Mouse (Mus musculus) neural tube, embryonic 11.5 days (tissue): ENCODE measurements around the gene Arf1. TPM values are rescaled to one million over a fixed set of nuclear protein-coding genes. Genes with fewer than 3 reads are reported as not detected.

Experiments
- ATAC-seq: fragments of 200-750 bp; cut with Nextera tagmentation; 2 replicates; pipeline ENCODE4 v1.8.0; 2017; ENCODE audit warnings: moderate number of reproducible peaks, mild to moderate bottlenecking, moderate TSS enrichment, moderate library complexity; ENCODE audit not compliant: insufficient read depth, low FRiP score, low TSS enrichment
- DNase-seq: peaks from one replicate; pipeline ENCODE4 v3.0.0-alpha.2; 2015; ENCODE audit warnings: low spot score
- H3K27ac ChIP-seq: fragments of 300-500 bp; sonication (generic); 2 replicates; pipeline ENCODE4 v1.5.1; 2014; ENCODE audit warnings: low read depth, mild to moderate bottlenecking, low read length
- H3K27me3 ChIP-seq: fragments of 300-500 bp; sonication (generic); 2 replicates; pipeline ENCODE4 v1.6.1; 2014; ENCODE audit warnings: mild to moderate bottlenecking, low read length, mixed read lengths; ENCODE audit not compliant: control insufficient read depth, insufficient read depth
- H3K36me3 ChIP-seq: fragments of 300-500 bp; sonication (generic); 2 replicates; pipeline ENCODE4 v1.6.1; 2014; ENCODE audit warnings: mild to moderate bottlenecking, low read length, moderate library complexity, mixed read lengths; ENCODE audit not compliant: control insufficient read depth, insufficient read depth
- H3K4me1 ChIP-seq: fragments of 300-500 bp; sonication (generic); 2 replicates; pipeline ENCODE4 v1.6.1; 2014; ENCODE audit warnings: low read length, mixed read lengths; ENCODE audit not compliant: control insufficient read depth, insufficient read depth
- H3K4me2 ChIP-seq: fragments of 300-500 bp; sonication (generic); 2 replicates; pipeline ENCODE4 v1.6.1; 2014; ENCODE audit warnings: low read depth, mild to moderate bottlenecking, moderate library complexity
- H3K4me3 ChIP-seq: fragments of 300-500 bp; sonication (generic); 2 replicates; pipeline ENCODE4 v1.5.1; 2014; ENCODE audit warnings: low read depth, low read length
- H3K9ac ChIP-seq: fragments of 300-500 bp; sonication (generic); 2 replicates; pipeline ENCODE4 v1.6.1; 2014; ENCODE audit warnings: mild to moderate bottlenecking, low read length
- H3K9me3 ChIP-seq: fragments of 300-500 bp; sonication (generic); 2 replicates; pipeline ENCODE4 v1.6.1; 2016; ENCODE audit warnings: low read length; ENCODE audit not compliant: control insufficient read depth
- WGBS: fragments of 180-500 bp; shearing (Covaris S2); extraction: QIAGEN DNeasy Blood & Tissue Kit; methylation state at CpG from one replicate; pipeline ENCODE4 v1.1.7; 2014; 5-methylcytosine and 5-hydroxymethylcytosine counted together
- polyA plus RNA-seq: library from polyadenylated mRNA; unstranded; fragments of >200 nt; fragmentation: Nextera tagmentation; extraction: Ambion mirVana; gene quantifications from 2 replicates; pipeline ENCODE4 v1.2.1, GENCODE M21; 2014

Gene Arf1
- polyA plus RNA-seq, 1 experiment from 2014 or later: 670 TPM

GRCm38 (mm10) chr11:59260706-59261493, 32.8 kb upstream of the Arf1 start:
- peaks cover 6% of the 10 kb centered on the region for H3K27me3 ChIP-seq
- DNase-seq (no peak), ATAC-seq (no peak)
- H3K4me3 ChIP-seq: no peak overlapping the region
- H3K4me2 ChIP-seq: no peak overlapping the region
- no peaks in the 10 kb centered on the region for H3K9me3 ChIP-seq
- peaks cover 12% of the 10 kb centered on the region for H3K4me1 ChIP-seq
- H3K9ac ChIP-seq: no peak overlapping the region
- no peak overlapping the region for H3K27ac ChIP-seq
- 84% methylated on average over 10 of the region's 10 CpGs for WGBS
- no peaks in the 10 kb centered on the region for H3K36me3 ChIP-seq

- WGBS: 89% methylated on average over 7 of the region's 7 CpGs
- H3K9me3 ChIP-seq: no peaks in the 10 kb centered on the region
- ATAC-seq: no peak
Observed at GRCm38 (mm10) chr11:59259647-59260046, 31.6 kb upstream of the Arf1 start.

GRCm38 (mm10) chr11:59248101-59248500, 20.0 kb upstream of the Arf1 start:
- H3K9me3 ChIP-seq: no peaks in the 10 kb centered on the region
- H3K4me3 ChIP-seq: no peak overlapping the region
- H3K27ac ChIP-seq: no peak overlapping the region
- no peaks in the 10 kb centered on the region for H3K4me1 ChIP-seq
- DNase-seq: no peak
- WGBS: 70% methylated on average over 10 of the region's 10 CpGs
- no peak overlapping the region for H3K4me2 ChIP-seq
- H3K36me3 ChIP-seq: no peaks in the 10 kb centered on the region
- ATAC-seq: no peak
- no peaks in the 10 kb centered on the region; the same call in 1 of the 2 replicates for H3K27me3 ChIP-seq
- no peak overlapping the region for H3K9ac ChIP-seq

More at GRCm38 (mm10) chr11:59259647-59260046, 31.6 kb upstream of the Arf1 start:
- Histone ChIP-seq H3K4me2 (no peak overlapping the region), H3K36me3 (no peaks in the 10 kb centered on the region), H3K9ac (no peak overlapping the region), H3K4me1 (peaks cover 4% of the 10 kb centered on the region), H3K27ac (no peak overlapping the region), H3K4me3 (no peak overlapping the region), H3K27me3 (peaks cover 4% of the 10 kb centered on the region)
- no peak for DNase-seq

GRCm38 (mm10) chr11:59243856-59244255, 15.8 kb upstream of the Arf1 start:
- no peak overlapping the region for H3K4me3 ChIP-seq
- no peaks in the 10 kb centered on the region for H3K4me1 ChIP-seq
- 12% methylated on average over 6 of the region's 6 CpGs for WGBS
- H3K9me3 ChIP-seq: no peaks in the 10 kb centered on the region
- no peaks in the 10 kb centered on the region for H3K36me3 ChIP-seq
- peaks cover 4% of the 10 kb centered on the region; the same call in 1 of the 2 replicates for H3K27me3 ChIP-seq
- no peak overlapping the region for H3K9ac ChIP-seq
- H3K27ac ChIP-seq: no peak overlapping the region
- DNase-seq: no peak
- H3K4me2 ChIP-seq: no peak overlapping the region
- no peak for ATAC-seq

- ATAC-seq: no peak
- Histone ChIP-seq H3K4me2 (no peak overlapping the region), H3K9ac (no peak overlapping the region), H3K4me1 (no peaks in the 10 kb centered on the region), H3K36me3 (no peaks in the 10 kb centered on the region), H3K9me3 (no peaks in the 10 kb centered on the region), H3K27ac (no peak overlapping the region), H3K27me3 (peaks cover 6% of the 10 kb centered on the region), H3K4me3 (no peak overlapping the region)
- WGBS: 30% methylated on average over 3 of the region's 3 CpGs
- DNase-seq: no peak
Observed at GRCm38 (mm10) chr11:59241841-59242240, 13.8 kb upstream of the Arf1 start.

- ATAC-seq: no peak
Observed at GRCm38 (mm10) chr11:59239796-59240195, 11.7 kb upstream of the Arf1 start.

GRCm38 (mm10) chr11:59239428-59239785, 11.3 kb upstream of the Arf1 start:
- Histone ChIP-seq H3K36me3 (no peaks in the 10 kb centered on the region), H3K27ac (no peak overlapping the region), H3K27me3 (peaks cover 6% of the 10 kb centered on the region), H3K4me1 (no peaks in the 10 kb centered on the region), H3K4me3 (no peak overlapping the region), H3K4me2 (no peak overlapping the region), H3K9ac (no peak overlapping the region), H3K9me3 (no peaks in the 10 kb centered on the region)
- ATAC-seq (no peak), DNase-seq (no peak)
- WGBS: 58% methylated on average over 4 of the region's 4 CpGs

More at GRCm38 (mm10) chr11:59239796-59240195, 11.7 kb upstream of the Arf1 start:
- Histone ChIP-seq H3K4me2 (no peak overlapping the region), H3K9me3 (no peaks in the 10 kb centered on the region), H3K4me1 (no peaks in the 10 kb centered on the region), H3K36me3 (no peaks in the 10 kb centered on the region), H3K9ac (no peak overlapping the region; the same call in 1 of the 2 replicates), H3K27me3 (peaks cover 6% of the 10 kb centered on the region), H3K4me3 (no peak overlapping the region), H3K27ac (no peak overlapping the region)
- DNase-seq: no peak
- WGBS: 80% methylated on average over 4 of the region's 4 CpGs

GRCm38 (mm10) chr11:59238525-59239427, 10.7 kb upstream of the Arf1 start:
- Histone ChIP-seq H3K9me3 (no peaks in the 10 kb centered on the region), H3K4me1 (no peaks in the 10 kb centered on the region), H3K4me2 (no peak overlapping the region), H3K4me3 (no peak overlapping the region), H3K27ac (no peak overlapping the region), H3K36me3 (no peaks in the 10 kb centered on the region), H3K27me3 (peaks cover 6% of the 10 kb centered on the region), H3K9ac (no peak overlapping the region)
- 5% methylated on average over 15 of the region's 15 CpGs for WGBS
- peak; percentile 78 for DNase-seq
- ATAC-seq: peak; percentile 76
